Mouse (Mus musculus): ENCODE measurements around the gene Cdh23.

GRCm38 (mm10) chr10:60417041-60417440, 279.2 kb downstream of the Cdh23 start:
- TF ChIP-seq GATA1 (IDR thresholded peaks at IDR 0.05; ENCODE audit: borderline replicate concordance, low read length) (no peak), FLI1 (IDR thresholded peaks at IDR 0.05; ENCODE audit: low read length) (no peak)
